Mouse (Mus musculus) gastrocnemius, postnatal 14 days (tissue): ENCODE data around the gene Wnt16. TPM values are rescaled to one million over a fixed set of nuclear protein-coding genes. Genes with fewer than 3 reads are reported as not detected.
"Not testable (repeated sequence)": the region's sequence is repeated elsewhere in the genome, so short reads cannot be mapped to it uniquely, and the experiment has no call there.

Experiments used
- DNase-seq: peaks from one replicate; pipeline ENCODE4 v3.0.0; 2021; ENCODE audit warnings: mixed read lengths
- intact Hi-C: fragments of 180-260 bp; cut with DNase I; formaldehyde crosslinking; loops from one replicate; pipeline ENCODE4 v1.15.1; 2025; ENCODE audit warnings: low total_unique reads
- long read RNA-seq, 2 experiments: library from polyadenylated mRNA; stranded (forward); transcript quantifications; one replicate each; pipeline ENCODE4 v2.0.0; 2021
- total RNA-seq, 2 experiments: library from RNA; stranded (reverse); gene quantifications; 2 replicates each; pipeline ENCODE4 v1.2.3; 2021

Wnt16 gene
- 1 to 10 TPM; 1.4 to 2.1 TPM for total RNA-seq
- long read RNA-seq, experiment 1 = 0 reads
- long read RNA-seq, experiment 2 = 0 reads

DNA sequence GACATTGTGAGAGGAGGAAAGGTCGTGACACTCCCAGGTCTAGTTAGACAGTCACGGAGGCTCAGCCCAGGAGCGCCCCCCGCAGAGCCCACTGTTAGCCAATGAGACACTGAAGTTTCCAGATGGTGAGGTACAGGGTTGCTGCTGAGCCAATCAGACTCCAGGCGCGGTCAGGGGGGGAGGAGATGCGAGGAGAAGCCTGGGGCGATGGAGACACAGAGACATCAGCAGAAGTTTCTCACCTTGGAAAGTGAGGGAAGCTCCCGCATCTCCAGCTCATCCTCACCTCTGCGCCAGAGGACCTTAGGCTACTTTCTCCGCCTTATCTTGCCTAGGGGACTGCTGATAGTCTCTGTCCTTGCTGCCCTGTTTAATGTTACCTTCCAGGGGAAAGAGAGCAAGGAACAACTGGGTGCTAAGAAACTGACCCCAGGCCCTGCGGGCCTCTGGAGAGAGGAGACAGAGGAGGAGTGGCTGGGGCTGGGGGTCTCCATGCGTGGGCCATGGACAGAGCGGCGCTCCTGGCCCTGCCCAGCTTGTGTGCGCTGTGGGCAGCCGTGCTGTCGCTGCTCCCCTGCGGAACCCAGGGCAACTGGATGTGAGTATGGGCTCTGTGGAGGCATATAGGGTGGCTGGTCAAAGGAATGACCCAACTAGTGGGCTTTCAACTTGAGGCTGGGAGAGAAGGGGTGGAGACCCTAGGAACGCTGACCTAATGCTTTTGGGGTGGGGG is at the start of gene Wnt16:
Gene Wnt16, plus strand, starts transcription at position 224 of the 733 bp plus-strand sequence.
- intact Hi-C loops = no loop called here
- DNase-seq = peak; percentile 15

DNA sequence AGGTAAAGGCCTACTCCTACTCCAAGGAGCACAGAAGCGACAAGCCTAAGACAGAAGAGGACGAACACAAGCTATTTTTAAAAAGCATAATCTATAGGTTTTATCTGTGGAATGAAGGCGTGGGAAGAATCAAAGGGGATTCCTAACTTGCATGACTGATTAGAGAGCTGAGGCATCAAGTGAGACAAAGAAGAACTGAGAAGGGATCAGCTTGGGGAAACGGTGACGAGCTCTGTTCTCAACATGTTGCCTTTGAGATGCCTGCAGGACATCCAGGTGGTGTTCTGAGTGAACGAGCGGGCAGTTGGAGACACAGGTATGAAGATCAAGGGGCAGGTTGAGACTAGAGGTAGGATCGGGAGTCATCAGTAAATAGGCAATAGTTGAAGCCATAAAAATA is 44.7 kb upstream of the Wnt16 start:
- intact Hi-C loops = no loop called here
- no peak for DNase-seq

DNA sequence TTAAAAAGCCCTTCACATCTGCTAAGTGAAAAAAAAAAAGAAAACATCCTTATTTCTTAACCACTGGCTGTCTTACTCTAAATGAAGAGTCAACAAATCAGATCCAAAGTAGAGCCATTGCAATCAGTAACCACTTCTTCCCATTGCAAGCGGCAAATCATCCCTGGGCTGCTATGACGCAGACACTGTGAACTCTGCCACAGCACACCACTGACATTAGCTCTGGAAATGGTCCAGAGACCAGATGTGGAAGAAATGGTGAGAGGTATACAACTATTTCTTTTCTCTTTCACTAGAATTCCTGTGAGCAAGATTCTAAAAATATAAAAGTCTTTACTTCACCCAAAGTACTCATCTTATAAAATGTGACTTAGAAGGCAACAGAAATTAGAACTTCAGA is 41.3 kb upstream of the Wnt16 start:
- DNase-seq = no peak
- intact Hi-C loops = no loop called here

DNA sequence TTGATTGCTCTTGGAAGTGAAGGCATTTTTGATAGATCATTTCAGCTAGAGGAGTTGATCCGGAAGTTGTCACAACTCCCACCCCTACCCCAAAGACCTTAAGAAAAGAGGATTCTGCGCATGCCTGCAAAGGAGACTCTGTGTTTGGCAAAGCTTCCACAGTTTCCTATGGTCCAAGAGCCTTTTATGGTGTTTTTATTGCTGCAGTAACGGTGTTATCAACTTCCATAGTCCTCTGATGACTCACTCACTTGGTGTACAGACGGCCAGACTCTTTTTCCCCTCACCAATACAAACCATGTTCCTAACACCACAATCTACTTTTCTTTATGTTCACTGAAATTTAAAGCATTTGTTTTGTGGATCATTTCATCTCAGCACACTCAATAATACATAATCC is 29.2 kb upstream of the Wnt16 start:
- intact Hi-C loops = no loop called here

DNA sequence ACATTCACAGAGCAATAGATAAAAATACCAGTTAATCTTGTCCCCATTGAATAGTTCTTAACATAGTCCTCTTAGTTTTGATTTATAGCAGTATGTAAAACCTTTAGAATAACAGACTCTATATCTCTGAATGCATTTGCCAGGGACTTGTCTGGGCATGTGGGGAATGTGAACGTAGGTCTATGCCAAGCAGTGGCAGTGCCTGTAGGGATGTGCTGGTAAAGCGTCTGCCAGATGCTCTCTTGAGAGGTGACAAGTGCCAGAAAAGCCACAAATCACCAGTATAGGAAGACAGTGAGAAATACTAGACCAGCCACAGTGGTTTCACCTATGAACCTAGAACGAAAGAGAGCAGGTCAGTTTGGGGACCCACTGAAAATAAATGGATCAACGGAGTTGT is 25.5 kb upstream of the Wnt16 start:
- no peak for DNase-seq
- intact Hi-C loops = no loop called here

More for the DNA sequence above, 29.2 kb upstream of the Wnt16 start:
- DNase-seq = no peak

DNA sequence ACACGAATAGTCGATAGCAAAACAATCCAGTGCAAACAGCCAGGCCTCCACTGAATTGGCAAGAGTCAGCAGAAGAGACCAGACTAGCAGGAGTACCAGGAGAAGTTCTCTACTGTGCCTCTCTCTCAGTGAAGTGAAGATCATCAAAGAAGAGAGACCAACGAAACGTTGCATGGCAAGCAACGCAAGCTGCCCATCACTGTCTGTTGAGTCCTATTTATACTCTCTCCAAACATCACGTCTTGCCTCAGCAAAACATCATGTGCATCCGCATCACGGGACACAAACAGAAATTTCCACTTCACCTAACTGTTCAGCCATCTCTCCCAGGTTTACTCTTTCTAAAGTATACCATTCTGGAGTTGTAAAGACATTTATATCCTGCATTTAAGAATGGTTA is 23.9 kb upstream of the Wnt16 start:
- intact Hi-C loops, DNase-seq: not testable (repeated sequence)

DNA sequence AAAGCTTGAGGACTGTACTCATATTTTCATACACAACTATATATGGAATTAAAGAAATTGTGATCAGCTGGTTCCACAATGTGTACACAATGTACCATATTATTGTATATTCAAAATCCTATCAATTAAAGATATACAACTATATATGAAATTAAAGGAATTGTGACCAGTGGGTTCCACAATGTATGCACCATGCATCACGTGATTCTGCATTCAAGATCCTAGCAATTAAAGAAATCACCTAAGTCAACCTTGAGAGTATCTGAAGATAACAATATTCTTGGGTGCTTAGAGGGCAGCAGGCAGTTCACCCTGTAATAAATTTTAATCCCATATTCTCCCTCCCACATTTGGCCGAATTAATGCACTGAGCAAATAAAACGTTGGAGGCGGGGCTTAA is 22.0 kb upstream of the Wnt16 start:
- no peak for DNase-seq
- intact Hi-C loops = no loop called here

DNA sequence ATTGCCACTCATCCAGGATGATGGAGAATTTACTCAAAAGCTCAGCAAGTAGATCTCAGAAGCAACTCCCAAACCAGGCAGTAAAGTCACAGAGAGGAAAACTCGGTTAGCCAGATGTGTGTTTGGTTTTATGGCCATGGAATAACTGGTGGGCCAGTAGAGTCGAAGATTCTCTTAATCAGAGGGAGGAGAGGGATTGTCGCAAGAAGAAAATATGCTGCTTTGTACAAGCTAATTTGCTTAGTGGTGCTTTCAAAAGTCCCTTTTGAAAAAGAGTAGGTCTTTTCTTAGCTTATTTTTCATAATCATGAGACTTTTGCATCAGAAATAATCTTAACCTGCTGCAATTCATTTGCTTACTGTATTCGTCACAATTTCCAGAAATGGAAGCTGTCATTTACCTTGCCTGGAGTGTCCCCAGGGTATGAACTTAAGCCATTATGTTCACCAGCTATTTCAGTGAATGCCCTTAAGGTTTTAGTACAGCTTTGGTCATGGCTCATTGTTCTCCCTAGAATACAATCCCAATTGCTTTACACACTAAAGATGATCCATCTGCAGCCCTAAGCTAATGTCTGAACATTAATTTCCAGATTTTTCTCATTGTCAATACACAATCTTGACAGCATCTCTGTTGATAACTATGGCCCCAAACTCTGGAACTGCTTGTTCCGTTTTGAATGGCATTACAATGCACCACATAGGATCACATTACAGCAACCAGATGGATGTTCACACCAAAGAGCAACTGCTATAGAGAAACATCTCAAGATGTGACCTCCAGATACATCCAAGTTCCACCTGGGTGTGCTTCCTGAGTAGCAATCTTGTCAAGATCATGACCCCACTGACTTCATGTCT is 20.0 kb upstream of the Wnt16 start:
- DNase-seq = no peak
- intact Hi-C loops = no loop called here

DNA sequence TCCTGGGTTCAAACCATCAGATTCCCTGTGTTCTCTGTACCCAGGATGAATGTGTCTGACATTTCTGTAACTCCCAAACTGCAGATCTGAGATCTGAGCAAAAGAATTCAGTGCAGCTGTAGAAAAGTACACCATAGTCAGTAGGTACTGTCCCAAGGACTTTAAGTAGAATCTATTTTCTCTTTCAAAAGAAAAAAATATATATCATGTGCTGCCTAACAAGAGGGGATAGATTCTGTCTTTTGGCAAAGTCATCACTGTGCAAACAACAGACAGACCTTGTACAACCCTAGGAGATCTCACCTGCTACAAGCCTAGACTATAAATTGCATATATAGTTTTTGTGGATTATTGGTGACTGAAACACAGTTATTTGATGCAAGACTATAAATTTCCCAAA is 19.4 kb upstream of the Wnt16 start:
- intact Hi-C loops = no loop called here
- no peak for DNase-seq

DNA sequence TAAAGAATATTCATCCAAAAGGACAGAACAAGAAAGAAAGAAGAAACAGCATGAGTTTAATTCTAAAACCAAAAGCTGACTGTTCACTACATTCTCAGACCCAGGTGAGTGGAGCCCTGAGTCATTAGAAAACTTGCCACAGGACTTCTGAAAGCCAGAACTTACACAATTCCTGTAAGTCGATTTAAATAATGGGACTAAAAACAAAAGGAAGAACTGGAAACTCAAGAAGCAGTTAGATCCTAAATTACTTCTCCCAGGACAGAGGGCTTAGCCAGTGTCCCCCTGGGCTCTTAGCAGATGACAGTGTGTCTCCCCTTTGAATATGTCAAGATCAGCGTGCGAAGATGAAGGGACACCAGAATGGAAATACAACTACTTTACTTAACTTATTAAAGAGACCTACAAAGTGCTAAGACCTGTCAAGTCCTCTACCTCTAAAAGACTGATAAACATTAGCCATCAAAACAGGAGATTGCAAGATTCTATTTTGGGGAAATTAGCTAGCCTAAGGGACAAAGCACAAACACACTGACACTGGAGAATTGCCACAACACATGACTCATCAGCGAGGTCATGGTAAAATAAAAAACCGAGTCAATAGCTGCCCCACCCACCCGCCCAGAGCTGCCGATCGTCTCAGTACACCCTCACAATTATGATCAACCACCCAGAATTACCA is 18.0 kb upstream of the Wnt16 start:
- intact Hi-C loops = no loop called here
- DNase-seq = peak; percentile 25

DNA sequence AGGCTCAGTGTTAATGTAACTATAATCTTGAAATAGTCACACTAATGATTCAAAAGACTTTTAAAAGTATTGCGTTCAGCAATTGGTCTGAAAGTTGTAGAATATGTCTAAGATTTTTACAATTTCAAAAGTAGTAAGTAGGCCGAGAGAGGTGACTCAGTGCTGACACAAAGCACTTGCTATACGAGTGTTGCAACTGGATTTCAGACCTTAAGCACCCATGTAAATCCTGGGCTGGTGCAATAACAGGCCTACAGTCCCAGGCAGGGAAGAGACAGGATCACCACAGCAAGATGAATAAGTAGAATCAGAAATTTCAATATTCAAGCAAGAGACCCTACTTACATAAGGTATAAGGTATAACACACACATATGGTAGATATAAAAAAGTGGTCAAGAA is 10.1 kb upstream of the Wnt16 start:
- intact Hi-C loops = no loop called here
- no peak for DNase-seq

DNA sequence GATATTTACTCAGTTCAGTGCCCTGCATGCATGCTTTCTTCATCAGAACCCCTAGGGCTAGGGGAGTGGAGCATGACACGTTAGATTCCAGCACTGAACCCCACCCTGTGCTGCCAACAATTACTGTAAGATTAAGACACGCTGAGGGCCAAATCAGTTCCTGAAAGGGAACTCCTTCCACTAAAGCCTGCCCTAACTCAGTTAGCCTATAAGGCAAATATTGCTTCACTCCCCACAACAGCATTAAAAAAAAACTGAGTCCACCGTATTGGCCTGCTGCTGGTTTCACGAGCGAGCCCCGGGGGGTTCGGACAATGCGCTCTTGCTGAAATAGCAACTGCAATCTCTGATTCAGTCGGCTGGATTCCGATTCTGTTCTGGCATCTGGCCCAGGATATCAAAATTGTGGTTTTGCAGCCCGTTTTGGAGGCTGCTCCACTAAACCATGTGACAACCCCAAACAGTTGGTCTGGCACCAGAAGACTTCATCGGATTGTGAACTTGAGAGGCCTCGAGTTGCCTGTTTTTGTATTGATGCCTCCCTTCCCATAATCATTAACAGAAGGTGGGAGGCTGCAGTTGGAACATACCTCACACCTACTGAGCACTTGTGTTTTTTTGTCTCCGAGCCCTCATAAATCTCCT is 7.7 kb upstream of the Wnt16 start:
- intact Hi-C loops = no loop called here
- DNase-seq = peak; percentile 66

DNA sequence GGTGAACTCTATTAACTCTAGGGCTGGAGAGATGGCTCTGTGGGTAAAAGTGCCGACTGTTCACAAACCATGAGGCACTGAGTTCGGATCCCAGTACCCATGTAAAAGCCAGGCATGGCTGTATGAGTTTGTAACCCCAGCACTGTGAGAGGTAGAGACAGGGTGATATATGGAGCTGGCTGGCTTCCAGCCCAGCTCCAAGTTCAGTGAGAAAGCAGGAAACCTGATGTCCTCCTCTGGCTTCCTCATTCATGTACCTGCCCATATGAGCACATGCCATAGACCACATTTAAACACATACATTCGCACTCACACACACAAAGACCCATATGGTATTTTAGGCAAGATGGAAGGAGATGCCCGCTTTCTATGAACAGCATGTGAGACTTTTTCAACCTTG is 5.6 kb upstream of the Wnt16 start:
- no peak for DNase-seq
- intact Hi-C loops = no loop called here

DNA sequence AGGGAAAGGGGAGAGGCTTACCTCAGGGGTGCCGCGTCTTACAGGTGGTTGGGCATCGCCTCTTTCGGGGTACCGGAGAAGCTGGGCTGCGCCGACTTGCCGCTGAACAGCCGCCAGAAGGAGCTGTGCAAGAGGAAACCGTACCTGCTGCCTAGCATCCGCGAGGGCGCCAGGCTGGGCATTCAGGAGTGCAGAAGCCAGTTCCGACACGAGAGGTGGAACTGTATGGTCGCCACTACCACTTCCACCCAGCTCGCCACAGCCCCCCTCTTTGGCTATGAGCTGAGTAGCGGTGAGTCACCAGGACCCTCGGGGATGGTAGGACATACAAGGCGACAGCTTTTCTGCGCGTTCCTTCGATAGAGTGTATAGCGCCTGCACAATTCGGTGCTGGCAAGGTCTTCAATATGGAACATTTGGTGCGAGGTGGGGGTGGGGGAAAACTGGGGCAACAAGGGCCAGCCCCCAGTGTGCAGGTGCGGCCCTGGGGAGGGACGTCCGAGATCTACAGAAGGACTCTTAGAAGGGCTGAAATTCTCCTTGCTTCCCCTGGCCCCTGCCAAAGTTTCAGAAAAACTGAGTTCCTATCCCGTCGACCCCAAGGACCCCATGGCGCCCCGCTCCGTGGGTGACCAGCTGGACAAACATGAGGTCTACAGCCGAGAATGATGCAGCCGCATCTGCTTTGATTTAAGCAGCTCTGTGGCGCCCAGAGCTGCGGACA is 872 bp downstream of the Wnt16 start:
- peak; percentile 6 for DNase-seq
- intact Hi-C loops = no loop called here

DNA sequence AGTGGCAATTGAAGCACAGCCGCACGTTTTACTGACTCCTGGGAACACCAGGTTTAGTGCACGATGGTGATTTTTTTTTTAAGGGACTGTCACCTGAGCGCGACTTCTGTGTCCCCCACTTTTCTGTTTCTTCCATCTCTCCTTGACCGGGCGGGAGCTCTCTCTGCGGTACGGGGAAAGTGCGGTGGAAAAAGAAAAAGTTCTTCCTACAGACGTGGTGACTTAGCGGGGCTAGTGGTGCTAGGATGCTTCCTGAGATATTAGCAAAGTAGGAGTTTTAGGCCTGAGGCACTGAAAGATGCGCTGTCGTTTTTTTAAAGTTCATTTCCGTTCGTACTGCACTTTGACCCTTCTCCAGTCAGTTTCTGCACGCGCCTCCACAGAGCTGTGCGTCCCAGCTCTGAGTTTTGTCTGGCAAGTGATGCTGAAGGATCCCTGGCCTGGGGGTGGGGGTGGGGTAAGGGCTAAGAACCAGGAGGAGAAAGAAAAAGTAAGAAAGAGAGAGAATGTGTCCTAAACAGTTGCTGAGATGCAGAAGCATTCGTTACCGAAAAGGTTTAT is 1.5 kb downstream of the Wnt16 start:
- intact Hi-C loops = no loop called here

DNA sequence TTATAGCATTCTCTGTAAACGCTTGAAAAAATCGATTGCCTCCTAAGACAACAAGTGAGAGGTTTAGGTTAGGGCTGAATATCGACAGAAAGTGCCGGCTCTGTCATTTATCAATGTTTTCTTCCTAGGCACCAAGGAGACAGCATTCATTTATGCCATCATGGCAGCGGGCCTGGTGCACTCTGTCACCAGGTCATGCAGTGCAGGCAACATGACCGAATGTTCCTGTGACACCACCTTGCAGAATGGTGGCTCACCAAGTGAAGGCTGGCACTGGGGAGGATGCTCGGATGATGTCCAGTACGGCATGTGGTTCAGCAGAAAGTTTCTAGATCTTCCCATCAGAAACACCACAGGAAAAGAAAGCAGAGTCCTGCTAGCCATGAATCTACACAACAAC is 2.8 kb downstream of the Wnt16 start:
- intact Hi-C loops = no loop called here
- DNase-seq = no peak

More for the DNA sequence above, 1.5 kb downstream of the Wnt16 start:
- no peak for DNase-seq

DNA sequence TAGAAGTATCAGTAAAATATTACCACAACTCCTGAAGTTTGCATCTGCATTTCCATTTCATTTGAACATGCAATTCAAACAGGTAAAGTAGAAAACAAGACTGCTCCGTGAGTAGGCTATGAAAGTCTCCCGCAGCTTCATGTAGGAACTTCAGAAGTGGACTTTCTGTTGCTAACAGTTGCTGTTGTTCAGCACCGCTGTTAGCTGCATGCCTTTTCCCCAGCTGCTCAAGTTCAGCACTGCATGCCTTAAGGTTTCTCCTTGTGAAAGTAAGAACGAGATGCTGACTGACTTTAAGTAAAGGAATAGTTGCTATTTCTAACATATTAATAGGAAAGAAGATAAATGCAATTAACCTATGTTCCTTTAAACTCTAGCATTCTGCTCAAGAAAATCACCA is 4.0 kb downstream of the Wnt16 start:
- DNase-seq = no peak
- intact Hi-C loops = no loop called here

DNA sequence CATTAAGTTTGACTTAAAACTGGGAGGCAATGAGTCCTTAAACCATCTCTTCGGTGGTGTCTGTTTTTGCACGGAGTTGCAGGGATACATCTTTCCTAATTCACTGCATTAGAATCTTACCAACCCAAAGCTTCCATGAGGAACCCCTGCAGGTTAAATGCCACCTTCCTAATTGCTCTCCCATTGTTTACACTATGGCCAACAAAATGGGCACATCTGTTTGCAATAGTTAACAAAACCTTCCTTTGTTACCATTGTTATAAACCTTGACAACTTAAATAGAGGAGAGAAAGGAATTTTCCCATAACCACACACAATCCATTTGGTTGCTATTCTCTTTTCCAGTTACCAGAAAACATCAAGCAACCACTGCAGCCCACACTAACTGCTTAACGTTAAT is 5.9 kb downstream of the Wnt16 start:
- no peak for DNase-seq
- intact Hi-C loops = no loop called here

DNA sequence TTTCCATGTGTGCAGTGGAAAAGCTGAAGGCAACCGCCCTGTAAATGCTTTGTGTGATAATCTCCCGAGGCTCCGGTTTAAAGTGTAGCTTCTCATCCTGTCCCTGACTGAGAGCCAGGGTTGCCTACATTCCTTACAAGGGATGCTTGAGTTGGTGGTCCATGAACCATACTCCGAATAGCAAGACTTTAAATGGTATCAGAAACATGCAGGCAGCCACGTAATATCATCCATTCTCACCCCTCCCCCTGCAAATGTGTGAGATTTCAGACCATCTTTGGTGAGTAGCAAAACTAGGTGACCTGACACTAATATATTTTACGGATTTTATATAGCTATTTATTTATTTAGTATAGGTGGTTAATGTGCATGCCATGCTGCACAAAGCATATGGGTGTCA is 9.0 kb downstream of the Wnt16 start:
- no peak for DNase-seq
- intact Hi-C loops = no loop called here
